Mouse (Mus musculus) embryonic facial prominence, embryonic 10.5 days (tissue): Measurements from ENCODE around the gene Actg1. TPM values are rescaled to one million over a fixed set of nuclear protein-coding genes. Genes with fewer than 3 reads are reported as not detected.
"Not testable (repeated sequence)": the region's sequence is repeated elsewhere in the genome, so short reads cannot be mapped to it uniquely, and the experiment has no call there.

ENCODE experiments used
- DNase-seq: peaks from one replicate; pipeline ENCODE4 v3.0.0-alpha.2; 2017; ENCODE audit warnings: low spot score
- H3K27ac ChIP-seq: fragments of 300-500 bp; sonication (generic); replicated peaks from 2 replicates; pipeline ENCODE4 v1.5.1; 2016; ENCODE audit warnings: mild to moderate bottlenecking
- H3K27me3 ChIP-seq: fragments of 300-500 bp; sonication (generic); replicated peaks from 2 replicates; pipeline ENCODE4 v1.6.1; 2016; ENCODE audit warnings: low read depth, mild to moderate bottlenecking; ENCODE audit not compliant: poor library complexity, severe bottlenecking
- H3K36me3 ChIP-seq: fragments of 300-500 bp; sonication (generic); replicated peaks from 2 replicates; pipeline ENCODE4 v1.6.1; 2016; ENCODE audit warnings: mild to moderate bottlenecking, moderate library complexity
- H3K4me1 ChIP-seq: fragments of 300-500 bp; sonication (generic); 2 replicates; pipeline ENCODE4 v1.6.1; 2016
- H3K4me3 ChIP-seq: fragments of 300-500 bp; sonication (generic); 2 replicates; pipeline ENCODE4 v1.5.1; 2016; ENCODE audit warnings: mild to moderate bottlenecking, moderate library complexity
- H3K9me3 ChIP-seq: fragments of 300-500 bp; sonication (generic); 2 replicates; pipeline ENCODE4 v1.6.1; 2016; ENCODE audit warnings: mild to moderate bottlenecking
- WGBS: fragments of 180-500 bp; shearing (Covaris S2); methylation state at CpG from one replicate; pipeline ENCODE4 v1.1.7; 2016; 5-methylcytosine and 5-hydroxymethylcytosine counted together
- polyA plus RNA-seq: library from polyadenylated mRNA; unstranded; fragments of >200 nt; fragmentation: Nextera tagmentation; extraction: Ambion mirVana; gene quantifications from 2 replicates; pipeline ENCODE4 v1.2.1, GENCODE M21; 2016

The Actg1 gene
- polyA plus RNA-seq, 1 experiment from 2014 or later: 3,150 TPM

DNA sequence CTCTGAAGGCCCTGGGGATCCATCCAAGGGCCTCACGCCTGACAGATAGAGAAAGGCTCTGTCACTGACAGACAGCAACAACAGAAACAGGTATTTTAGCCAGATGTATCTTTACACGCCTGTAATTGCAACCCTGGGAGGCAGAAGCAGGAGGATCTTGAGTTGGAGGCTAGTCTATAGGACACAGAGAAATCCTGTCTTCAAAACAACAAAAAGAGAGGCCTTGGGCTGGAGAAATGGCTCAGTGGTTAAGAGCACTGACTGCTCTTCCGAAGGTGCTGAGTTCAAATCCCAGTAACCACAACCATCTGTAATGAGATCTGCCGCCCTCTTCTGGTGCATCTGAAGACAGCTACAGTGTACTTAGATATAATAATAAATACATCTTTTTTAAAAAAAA lies 8.6 kb upstream of the Actg1 start:
- Histone ChIP-seq H3K9me3 (no peaks in the 10 kb centered on the region), H3K36me3 (peaks cover under 1% of the 10 kb centered on the region; the same call in 1 of the 2 replicates), H3K4me1 (peaks cover 71% of the 10 kb centered on the region), H3K4me3 (no peak overlapping the region), H3K27me3 (0 out of 2 replicates have a peak, but pooled peaks cover 6% of the 10 kb centered on the region), H3K27ac (peak overlapping the region; percentile 86; the same call in 1 of the 2 replicates)
- 93% methylated on average over 4 of the region's 4 CpGs for WGBS
- no peak for DNase-seq

DNA sequence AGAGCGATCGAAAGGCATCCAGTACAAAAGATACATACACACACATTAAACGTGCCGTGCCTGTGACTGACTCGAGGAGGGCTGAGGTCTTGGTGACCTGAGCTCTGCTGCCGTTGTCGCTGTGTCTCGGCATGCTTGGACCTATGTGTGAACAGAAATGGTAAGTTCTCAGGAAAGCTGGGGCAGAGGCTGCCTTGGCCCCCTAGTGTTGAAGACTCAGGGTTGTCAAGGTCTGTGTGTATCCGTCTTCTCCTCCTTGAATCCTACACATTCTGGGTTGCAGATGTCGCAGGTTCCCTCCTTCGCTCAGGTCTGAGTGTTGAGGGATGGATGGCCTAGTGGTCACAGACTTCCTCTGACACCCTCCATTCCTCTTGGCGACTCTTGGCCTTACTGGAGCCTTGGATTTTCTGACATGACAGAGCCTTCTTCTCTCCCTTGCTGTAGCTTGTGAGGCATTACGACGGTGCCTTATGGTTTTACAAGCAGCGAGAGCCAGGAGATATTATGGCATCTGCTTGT lies 8.0 kb upstream of the Actg1 start:
- Histone ChIP-seq H3K36me3 (peaks cover 5% of the 10 kb centered on the region), H3K4me3 (no peak overlapping the region), H3K9me3 (no peaks in the 10 kb centered on the region), H3K4me1 (peaks cover 68% of the 10 kb centered on the region), H3K27ac (peak overlapping the region; percentile 40; the same call in 1 of the 2 replicates), H3K27me3 (0 out of 2 replicates have a peak, but pooled peaks cover 6% of the 10 kb centered on the region)
- no peak for DNase-seq
- WGBS: 85% methylated on average over 15 of the region's 15 CpGs

DNA sequence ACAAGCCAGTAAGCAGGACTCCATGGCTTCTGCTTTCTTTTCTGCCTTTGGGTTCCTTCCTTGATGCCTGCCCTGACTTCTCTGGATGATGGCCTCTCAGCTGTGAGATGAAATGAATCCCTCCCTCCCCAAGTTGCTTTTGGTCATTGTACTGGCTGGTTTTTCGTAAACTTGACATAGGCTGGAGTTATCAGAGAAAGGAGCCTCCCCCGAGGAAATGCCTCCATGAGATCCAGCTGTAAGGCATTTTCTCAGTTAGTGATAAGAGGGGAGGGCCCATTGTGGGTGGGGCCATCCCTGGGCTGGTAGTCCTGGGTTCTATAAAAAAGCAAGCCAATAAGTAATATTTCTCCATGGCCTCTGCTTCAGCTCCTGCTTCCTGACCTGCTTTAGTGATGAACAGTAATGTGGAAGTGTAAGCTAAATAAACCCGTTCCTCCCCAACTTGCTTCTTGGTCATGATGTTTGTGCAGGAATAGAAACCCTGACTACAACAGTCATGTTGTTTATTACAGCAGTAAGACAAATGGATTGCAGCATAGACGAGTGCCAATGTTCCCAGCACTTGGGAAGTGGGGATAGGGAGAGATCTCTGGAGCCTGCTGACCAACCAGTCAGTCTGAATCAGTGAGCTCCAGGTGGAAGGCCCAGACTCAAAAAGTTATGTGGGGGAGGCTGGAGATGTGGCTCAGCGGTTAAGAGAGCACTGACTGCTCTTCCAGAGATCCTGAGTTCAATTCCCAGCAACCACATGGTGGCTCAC lies 7.1 kb upstream of the Actg1 start:
- Histone ChIP-seq H3K4me3 (no peak overlapping the region), H3K36me3 (peaks cover 7% of the 10 kb centered on the region), H3K4me1 (peaks cover 68% of the 10 kb centered on the region), H3K27ac (no peak overlapping the region), H3K9me3 (no peaks in the 10 kb centered on the region), H3K27me3 (0 out of 2 replicates have a peak, but pooled peaks cover 6% of the 10 kb centered on the region)
- WGBS: 71% methylated on average over 5 of the region's 5 CpGs
- no peak for DNase-seq

DNA sequence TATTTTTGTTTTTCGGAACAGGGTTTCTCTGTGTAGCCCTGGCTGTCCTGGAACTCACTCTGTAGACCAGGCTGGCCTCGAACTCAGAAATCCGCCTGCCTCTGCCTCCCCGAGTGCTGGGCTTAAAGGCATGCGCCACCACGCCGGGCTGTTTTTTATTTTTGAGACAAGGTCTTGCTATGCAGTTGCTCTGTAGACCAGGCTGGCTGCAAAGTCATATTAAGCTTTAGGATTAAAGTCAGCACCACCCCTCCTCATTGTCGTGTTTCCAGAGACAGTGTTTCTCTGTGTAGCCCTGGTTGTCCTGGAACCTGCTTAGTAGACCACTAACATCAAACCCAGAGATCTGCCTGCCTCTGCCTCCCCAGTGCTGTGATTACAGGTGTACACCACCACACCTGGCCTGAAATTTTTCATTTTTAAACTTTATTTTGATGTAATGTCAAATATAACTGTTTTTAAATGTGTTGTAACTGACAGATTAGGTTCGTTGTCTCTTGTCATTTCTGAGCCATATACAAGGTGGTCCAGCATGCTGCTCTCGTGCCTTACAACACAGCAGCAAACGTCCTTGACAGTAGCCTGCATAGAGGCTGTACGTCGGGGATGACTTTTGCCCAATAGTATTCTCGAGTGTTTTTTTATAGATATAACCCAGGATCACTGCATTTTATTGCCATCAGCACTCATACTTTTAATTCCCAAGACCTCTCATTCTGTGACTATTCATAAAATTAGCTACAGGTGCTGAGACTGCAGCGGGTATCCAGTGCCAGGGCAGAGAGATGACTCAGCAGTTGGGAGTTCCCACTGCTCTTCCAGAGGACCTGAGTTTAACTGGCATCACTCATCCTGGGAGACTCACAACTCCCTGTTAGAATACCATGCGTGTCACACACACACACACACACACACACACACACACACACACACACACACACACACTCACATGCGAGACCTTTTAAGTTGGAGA lies 6.2 kb upstream of the Actg1 start:
- 89% methylated on average over 17 of the region's 17 CpGs for WGBS
- Histone ChIP-seq H3K4me1 (peaks cover 69% of the 10 kb centered on the region), H3K4me3 (no peak overlapping the region), H3K27ac (0 out of 2 replicates have a peak overlapping the region, but pooled peaks have one; percentile 44), H3K9me3 (no peaks in the 10 kb centered on the region), H3K27me3 (0 out of 2 replicates have a peak, but pooled peaks cover 6% of the 10 kb centered on the region), H3K36me3 (peaks cover 7% of the 10 kb centered on the region)
- DNase-seq: no peak

DNA sequence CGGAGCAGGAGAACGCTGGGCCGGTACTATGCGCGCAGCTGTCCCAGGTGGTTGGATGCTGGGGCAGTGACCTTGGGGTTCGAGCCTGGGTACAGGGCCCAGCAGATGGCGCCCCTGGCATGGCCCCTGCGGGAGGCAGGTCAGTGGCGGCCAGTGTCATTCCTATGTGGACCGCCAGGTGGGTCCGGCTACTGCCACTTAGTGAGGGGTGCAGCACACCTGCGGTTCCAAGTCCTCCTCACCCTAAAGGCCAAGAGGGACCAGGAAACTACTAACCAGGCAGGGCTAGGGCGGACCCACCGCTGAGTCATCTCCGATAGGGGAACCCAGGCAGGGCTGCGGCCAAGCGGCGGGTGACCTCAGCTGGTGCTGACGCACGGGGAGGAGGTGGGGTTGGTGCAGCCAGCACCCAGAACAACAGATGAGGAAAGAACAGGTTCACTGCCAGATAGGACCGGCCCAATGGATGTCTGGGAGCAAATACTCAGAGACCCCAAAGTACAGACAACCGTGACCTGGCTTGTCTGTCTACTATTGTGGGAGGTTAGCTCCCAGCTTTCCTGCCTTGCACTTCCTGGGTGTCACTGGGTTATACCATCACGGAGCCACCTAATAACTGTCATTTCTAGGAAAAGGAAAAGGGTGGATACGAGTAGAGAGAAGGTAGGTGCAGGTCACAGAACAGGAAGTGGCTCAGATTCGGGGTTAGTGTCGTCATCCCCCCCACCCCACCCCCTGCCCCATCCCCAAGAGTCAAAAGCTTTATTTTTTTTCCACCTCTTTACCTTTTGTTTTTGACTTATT lies 5.4 kb upstream of the Actg1 start:
- peaks cover 7% of the 10 kb centered on the region for H3K36me3 ChIP-seq
- H3K27ac ChIP-seq: peak overlapping the region; percentile 55
- H3K4me1 ChIP-seq: peaks cover 70% of the 10 kb centered on the region
- H3K9me3 ChIP-seq: no peaks in the 10 kb centered on the region
- 26% methylated on average over 26 of the region's 26 CpGs for WGBS
- peak; percentile 77 for DNase-seq
- 0 out of 2 replicates have a peak, but pooled peaks cover 6% of the 10 kb centered on the region for H3K27me3 ChIP-seq
- H3K4me3 ChIP-seq: peak overlapping the region; percentile 28

DNA sequence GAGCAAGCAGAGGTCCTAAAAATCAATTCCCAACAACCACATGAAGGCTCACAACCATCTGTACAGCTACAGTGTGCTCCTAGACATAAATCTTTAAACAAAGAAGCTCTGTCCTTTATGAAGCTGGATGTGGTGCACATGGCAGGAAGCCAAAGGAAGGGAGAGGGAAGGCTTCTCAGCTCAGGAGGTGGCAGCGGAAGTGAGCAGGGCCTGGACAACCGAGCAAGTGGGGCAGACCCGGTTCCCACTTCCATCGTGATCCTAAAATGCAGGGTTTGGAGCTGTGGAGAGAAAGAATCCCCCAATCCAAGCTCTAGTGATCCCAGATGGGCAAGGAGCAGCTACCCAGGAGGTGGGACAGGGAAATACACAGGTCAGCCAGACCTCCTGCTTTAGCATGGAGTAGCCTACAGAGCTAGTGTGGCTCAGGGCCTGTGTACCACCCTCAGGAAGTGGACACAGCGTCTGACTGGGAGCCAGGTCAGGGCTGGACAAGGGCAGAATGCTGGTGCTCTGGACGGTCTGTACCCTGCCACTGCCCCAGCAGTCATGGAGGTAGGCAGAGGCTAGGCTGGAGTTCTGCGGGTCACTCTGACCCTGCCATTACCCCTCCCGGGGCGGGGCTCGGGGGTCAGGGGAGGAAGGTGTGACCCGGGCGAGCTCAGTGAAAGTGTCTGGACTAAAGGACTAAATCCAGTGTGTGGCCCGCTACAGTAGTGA lies 4.4 kb upstream of the Actg1 start:
- H3K4me3 ChIP-seq: peak overlapping the region; percentile 28; the same call in 1 of the 2 replicates
- peaks cover 62% of the 10 kb centered on the region for H3K4me1 ChIP-seq
- 0 out of 2 replicates have a peak, but pooled peaks cover 6% of the 10 kb centered on the region for H3K27me3 ChIP-seq
- WGBS: 72% methylated on average over 13 of the region's 13 CpGs
- H3K9me3 ChIP-seq: no peaks in the 10 kb centered on the region
- DNase-seq: no peak
- peak overlapping the region; percentile 75 for H3K27ac ChIP-seq
- H3K36me3 ChIP-seq: peaks cover 7% of the 10 kb centered on the region

DNA sequence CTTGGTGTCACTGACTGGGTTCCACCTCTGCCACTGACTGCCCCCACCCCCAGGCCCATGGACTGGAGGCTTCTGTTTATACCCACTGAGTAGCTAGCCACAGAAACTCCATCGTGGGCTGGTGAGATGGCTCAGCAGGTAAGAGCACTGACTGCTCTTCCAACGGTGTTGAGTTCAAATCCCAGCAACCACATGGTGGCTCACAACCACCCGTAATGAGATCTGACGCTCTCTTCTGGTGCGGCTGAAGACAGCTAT lies 3.7 kb upstream of the Actg1 start:
- Histone ChIP-seq H3K4me1 (peaks cover 56% of the 10 kb centered on the region), H3K36me3 (peaks cover 14% of the 10 kb centered on the region), H3K4me3 (0 out of 2 replicates have a peak overlapping the region, but pooled peaks have one; percentile 3), H3K27ac (peak overlapping the region; percentile 100)
- 94% methylated on average over 5 of the region's 5 CpGs for WGBS
- H3K27me3 ChIP-seq, H3K9me3 ChIP-seq, DNase-seq: not testable (repeated sequence)

DNA sequence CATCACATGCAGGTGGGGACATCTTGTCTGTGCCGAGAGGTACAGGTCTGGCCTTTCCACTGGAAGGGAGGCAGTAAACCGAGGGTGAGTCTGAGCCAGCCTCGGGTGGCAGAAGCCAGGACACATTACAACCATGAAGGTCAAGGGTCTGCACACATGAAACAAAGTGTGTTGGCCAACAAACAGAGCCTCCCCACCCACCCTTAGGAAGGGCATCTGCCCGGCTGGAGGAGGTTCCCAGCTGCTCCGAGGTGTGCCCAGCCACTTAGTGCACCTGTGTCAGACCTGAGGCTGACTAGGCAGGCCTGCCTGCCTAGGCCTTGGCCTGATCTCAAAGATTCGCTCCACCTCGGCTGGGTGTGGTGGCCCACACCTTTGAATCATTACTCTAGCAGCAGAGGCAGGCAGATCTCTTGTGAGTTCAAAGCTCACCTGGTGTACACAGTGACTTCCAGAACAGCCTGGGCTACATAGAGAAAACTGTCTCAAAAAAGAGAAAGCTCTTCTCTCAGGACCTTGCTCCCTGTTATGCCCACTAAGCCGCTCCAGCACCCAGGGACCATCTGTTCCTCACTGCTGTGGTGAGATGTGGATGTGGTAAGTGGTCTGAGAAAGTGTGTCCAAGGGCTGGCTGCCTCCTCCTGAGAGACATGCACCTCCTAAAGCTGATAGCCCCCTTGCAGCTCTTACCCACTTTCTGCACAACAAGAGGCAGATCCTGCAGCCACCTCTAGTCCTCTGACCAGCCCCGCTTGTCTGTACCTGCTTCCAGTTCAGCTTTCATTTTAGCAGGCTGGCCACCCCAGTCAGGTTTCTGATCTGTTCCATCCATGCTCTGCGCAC lies 3.1 kb upstream of the Actg1 start:
- H3K27ac ChIP-seq: peak overlapping the region; percentile 100
- H3K4me3 ChIP-seq: peak overlapping the region; percentile 99

DNA sequence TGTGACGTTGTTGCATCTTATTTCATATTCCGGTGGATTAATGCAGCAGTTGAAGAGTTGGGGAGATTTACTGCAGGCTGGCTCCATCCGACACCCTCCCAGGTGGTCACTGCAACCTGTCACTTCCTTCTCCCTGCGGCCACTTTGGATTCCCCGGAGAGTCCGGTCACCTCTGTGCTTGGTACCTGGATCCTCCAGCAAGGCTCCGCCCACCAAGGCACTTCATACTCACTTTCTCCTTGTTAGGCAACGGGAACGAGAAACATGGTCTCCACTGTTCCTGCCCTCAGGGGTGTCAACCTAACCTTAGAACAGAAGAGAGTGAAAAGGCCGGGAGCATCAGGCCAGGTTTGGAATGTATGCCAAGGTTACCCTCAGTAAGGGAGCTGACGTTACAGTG lies 2.4 kb upstream of the Actg1 start:
- DNase-seq: peak; percentile 48

More for the DNA sequence above, 3.1 kb upstream of the Actg1 start:
- Histone ChIP-seq H3K4me1 (peaks cover 59% of the 10 kb centered on the region), H3K9me3 (no peaks in the 10 kb centered on the region), H3K36me3 (peaks cover 18% of the 10 kb centered on the region), H3K27me3 (0 out of 2 replicates have a peak, but pooled peaks cover 6% of the 10 kb centered on the region)
- 86% methylated on average over 10 of the region's 10 CpGs for whole genome bisulfite sequencing
- DNase-seq: no peak

DNA sequence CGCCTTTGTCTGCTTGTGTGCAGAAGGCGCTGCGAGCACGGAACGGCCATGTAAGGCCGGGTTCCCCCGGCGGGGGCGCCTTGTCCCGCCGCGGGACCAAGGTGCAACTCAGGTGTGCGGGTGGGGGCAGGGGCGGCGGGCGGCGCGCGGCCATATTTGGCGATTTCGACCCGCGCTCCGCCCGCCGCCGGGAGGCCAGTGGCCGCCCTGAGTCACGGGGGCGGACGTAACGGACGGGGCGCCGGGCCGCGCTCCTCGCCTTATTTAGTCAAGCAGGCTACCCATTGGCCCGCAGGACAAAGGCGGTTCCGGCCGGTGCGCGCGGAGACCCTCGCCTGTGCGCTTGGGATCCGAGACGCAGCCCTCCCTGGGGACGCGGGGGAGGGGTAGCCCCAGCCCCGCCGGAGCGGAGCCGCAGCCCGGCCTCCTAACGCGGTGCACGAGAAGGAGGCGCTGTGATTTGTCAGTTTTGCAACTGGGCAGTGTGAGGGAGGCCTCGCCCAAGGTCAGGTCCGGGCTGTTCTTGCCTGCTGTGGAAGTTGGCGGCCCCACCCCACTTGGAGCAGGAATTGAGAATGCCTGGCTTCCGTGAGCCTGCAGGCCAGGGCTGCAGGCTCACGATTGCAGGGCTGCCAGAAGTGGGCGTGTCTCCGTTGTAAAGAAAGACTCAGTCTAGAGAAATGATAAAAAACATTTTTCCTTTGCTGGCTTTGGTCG lies 1.8 kb upstream of the Actg1 start:
- Histone ChIP-seq H3K4me1 (peaks cover 59% of the 10 kb centered on the region), H3K9me3 (no peaks in the 10 kb centered on the region), H3K4me3 (peak overlapping the region; percentile 99), H3K27ac (peak overlapping the region; percentile 100), H3K27me3 (0 out of 2 replicates have a peak, but pooled peaks cover 6% of the 10 kb centered on the region), H3K36me3 (peaks cover 25% of the 10 kb centered on the region)
- peak; percentile 98 for DNase-seq
- WGBS: under 1% methylated on average over 68 of the region's 68 CpGs

More for the DNA sequence above, 2.4 kb upstream of the Actg1 start:
- Histone ChIP-seq H3K27ac (peak overlapping the region; percentile 100), H3K9me3 (no peaks in the 10 kb centered on the region), H3K36me3 (peaks cover 20% of the 10 kb centered on the region), H3K4me1 (peaks cover 61% of the 10 kb centered on the region), H3K4me3 (peak overlapping the region; percentile 99), H3K27me3 (0 out of 2 replicates have a peak, but pooled peaks cover 6% of the 10 kb centered on the region)
- 17% methylated on average over 11 of the region's 11 CpGs for WGBS
